Mouse (Mus musculus) kidney, postnatal 36 days (tissue): ENCODE measurements around the gene Pim2.

Experiments
- DNase-seq, 2 experiments: peaks; one replicate each; pipeline ENCODE4 v3.0.0; 2021 to 2022; ENCODE audit warnings: mixed read lengths in 2 of 2

The Pim2 gene

GRCm38 (mm10) chrX:7878007-7878419, at the start of gene Pim2:
Pim2 (plus strand) TSS chrX:7878262.
- DNase-seq, result peak; percentile 87 to 91

- no peak for DNase-seq
Observed at GRCm38 (mm10) chrX:7837146-7837545, 40.9 kb upstream of the Pim2 start.

- DNase-seq, result no peak
Observed at GRCm38 (mm10) chrX:7840842-7841162, 37.3 kb upstream of the Pim2 start.

GRCm38 (mm10) chrX:7841163-7842162, 36.6 kb upstream of the Pim2 start, which contains the start of gene Otud5:
Otud5 (plus strand) TSS chrX:7841364.
- peak; percentile 96 to 97 for DNase-seq

GRCm38 (mm10) chrX:7842318-7842717, 35.7 kb upstream of the Pim2 start:
- DNase-seq, result peak in 1 of 2 experiments; percentile 18

- DNase-seq, result no peak
Observed at GRCm38 (mm10) chrX:7847845-7848244, 30.2 kb upstream of the Pim2 start.

GRCm38 (mm10) chrX:7854578-7854977, 23.5 kb upstream of the Pim2 start:
- DNase-seq, result peak; percentile 41 to 69

- DNase-seq, result no peak
Observed at GRCm38 (mm10) chrX:7859191-7859753, 18.8 kb upstream of the Pim2 start.

- DNase-seq, result no peak
Observed at GRCm38 (mm10) chrX:7863181-7863580, 14.9 kb upstream of the Pim2 start.

GRCm38 (mm10) chrX:7864551-7864950, 13.5 kb upstream of the Pim2 start:
- DNase-seq, result no peak

- DNase-seq, result no peak
Observed at GRCm38 (mm10) chrX:7865343-7865742, 12.7 kb upstream of the Pim2 start.

GRCm38 (mm10) chrX:7865786-7866185, 12.3 kb upstream of the Pim2 start:
- DNase-seq, result no peak

GRCm38 (mm10) chrX:7867141-7867540, 10.9 kb upstream of the Pim2 start:
- no peak for DNase-seq

- no peak for DNase-seq
Observed at GRCm38 (mm10) chrX:7868506-7868905, 9.6 kb upstream of the Pim2 start.

GRCm38 (mm10) chrX:7869826-7870225, 8.2 kb upstream of the Pim2 start:
- no peak for DNase-seq

GRCm38 (mm10) chrX:7878495-7878894, 433 bp downstream of the Pim2 start:
- DNase-seq, result peak in 1 of 2 experiments; percentile 18

GRCm38 (mm10) chrX:7879819-7880218, 1.8 kb downstream of the Pim2 start:
- DNase-seq, result peak; percentile 69 to 77

- peak; percentile 90 to 95 for DNase-seq
Observed at GRCm38 (mm10) chrX:7883841-7884567, 5.9 kb downstream of the Pim2 start, which contains the start of gene Slc35a2. Slc35a2 (plus strand) TSS chrX:7884028.

GRCm38 (mm10) chrX:7898211-7898610, 20.1 kb downstream of the Pim2 start:
- DNase-seq, result no peak

- DNase-seq, result peak; percentile 93 to 95
Observed at GRCm38 (mm10) chrX:7898880-7899874, 21.1 kb downstream of the Pim2 start, which contains the start of the genes Pqbp1 and Timm17b. Pqbp1 (minus strand) TSS chrX:7899269. Timm17b (plus strand) TSS chrX:7899357.

GRCm38 (mm10) chrX:7904441-7904840, 26.4 kb downstream of the Pim2 start:
- DNase-seq, result no peak

- DNase-seq, result no peak
Observed at GRCm38 (mm10) chrX:7907735-7908134, 29.7 kb downstream of the Pim2 start, which contains the start of gene Gm10491. Gm10491 (minus strand) TSS chrX:7907835.
